Mouse (Mus musculus): ENCODE measurements at regions not wholly inside any gene's neighbourhood (a gene's known extent, or its start where the extent isn't known, plus 50 kb on each side); places are given as distances from the start of the nearest gene placed in this dataset.

DNA sequence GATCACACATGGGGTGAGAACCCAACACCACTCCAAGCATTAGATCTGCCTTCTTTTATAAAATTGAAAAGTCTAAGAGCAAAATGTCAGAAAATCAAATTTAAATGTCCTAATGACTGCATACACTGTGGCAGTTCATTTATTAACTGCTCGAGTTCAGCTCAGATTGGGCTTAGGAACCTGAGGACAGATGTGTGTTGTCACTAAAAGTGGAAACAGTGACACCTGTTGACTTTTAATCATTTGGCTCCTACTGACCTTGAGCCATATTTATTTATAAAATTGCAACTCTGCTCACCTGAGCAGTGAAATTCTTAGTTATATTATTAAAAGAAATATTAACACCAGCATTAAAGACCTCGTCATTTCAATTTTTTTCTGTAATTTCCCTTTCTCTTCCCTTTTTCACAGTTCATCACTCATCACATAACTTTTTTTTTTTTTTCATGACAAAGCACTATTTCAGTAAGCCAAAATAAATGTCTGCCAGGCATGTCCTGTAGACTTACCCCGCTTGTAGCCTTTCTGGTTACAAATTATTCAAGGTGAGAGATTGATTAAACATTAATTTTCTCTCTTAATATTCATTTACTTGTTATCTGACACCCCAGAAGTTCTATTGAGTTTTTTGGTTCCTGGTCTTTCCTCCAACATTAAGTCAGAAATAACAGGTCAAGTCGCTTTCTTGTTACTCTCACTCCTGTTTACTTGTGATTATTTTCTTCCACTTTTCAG is 274.2 kb upstream of the Tet2 start:
- H3K36me3 ChIP-seq (ENCODE audit: control insufficient read depth, insufficient read depth, low read length) = no peaks in the 10 kb centered on the region
- H3K4me2 ChIP-seq (ENCODE audit: low read length) = no peak overlapping the region
- DNase-seq (ENCODE audit: low spot score) (no peak), ATAC-seq (replicated peaks; ENCODE audit: low FRiP score, low TSS enrichment, low read depth) (no peak)
- H3K4me3 ChIP-seq (ENCODE audit: low read depth, low read length) = no peak overlapping the region
- no peak overlapping the region for H3K9ac ChIP-seq (ENCODE audit: low read length)
- no peaks in the 10 kb centered on the region for H3K4me1 ChIP-seq (replicated peaks; ENCODE audit: control insufficient read depth, insufficient read depth, low read length)
- no peaks in the 10 kb centered on the region for H3K9me3 ChIP-seq (ENCODE audit: control insufficient read depth, low read length)
- WGBS = 79% methylated on average over 4 of the region's 4 CpGs
- H3K27ac ChIP-seq (ENCODE audit: low read depth) = no peak overlapping the region
- no peaks in the 10 kb centered on the region for H3K27me3 ChIP-seq (replicated peaks; ENCODE audit: control insufficient read depth, insufficient read depth, low read length)

- ATAC-seq (replicated peaks; ENCODE audit: low FRiP score, low TSS enrichment, low read depth) (no peak), DNase-seq (ENCODE audit: low spot score) (no peak)
- Histone ChIP-seq H3K4me1 (replicated peaks; ENCODE audit: control insufficient read depth, insufficient read depth, low read length) (no peaks in the 10 kb centered on the region), H3K9ac (ENCODE audit: low read length) (no peak overlapping the region), H3K27ac (ENCODE audit: low read depth) (no peak overlapping the region), H3K4me3 (ENCODE audit: low read depth, low read length) (no peak overlapping the region), H3K36me3 (ENCODE audit: control insufficient read depth, insufficient read depth, low read length) (no peaks in the 10 kb centered on the region), H3K27me3 (replicated peaks; ENCODE audit: control insufficient read depth, insufficient read depth, low read length) (no peaks in the 10 kb centered on the region), H3K4me2 (ENCODE audit: low read length) (no peak overlapping the region), H3K9me3 (ENCODE audit: control insufficient read depth, low read length) (no peaks in the 10 kb centered on the region)
- WGBS = 85% methylated on average over 2 of the region's 2 CpGs
Measured at GRCm38 (mm10) chr3:133833739-133834391, 288.9 kb upstream of the Tet2 start.

DNA sequence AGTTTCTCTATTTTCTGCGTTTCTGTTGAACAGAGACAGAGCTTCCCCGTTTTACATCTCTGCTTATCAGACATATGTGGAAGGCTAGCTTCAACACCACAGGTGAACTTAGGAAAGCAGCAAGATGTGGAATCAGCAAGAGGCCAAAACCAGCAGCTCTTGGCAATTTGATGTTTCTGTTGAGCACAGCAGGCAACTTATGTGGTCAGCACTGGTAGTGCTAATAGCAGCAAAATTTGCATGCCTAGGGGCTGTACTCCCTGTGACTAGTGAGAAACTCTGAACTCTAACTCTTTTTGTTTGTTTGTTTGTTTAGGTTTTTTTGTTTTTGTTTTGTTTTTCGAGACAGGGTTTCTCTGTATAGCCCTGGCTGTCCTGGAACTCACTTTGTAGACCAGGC is 289.5 kb upstream of the Tet2 start:
- WGBS = 78% methylated on average over 3 of the region's 3 CpGs
- ATAC-seq (replicated peaks; ENCODE audit: low FRiP score, low TSS enrichment, low read depth) = no peak
- Histone ChIP-seq H3K27me3 (replicated peaks; ENCODE audit: control insufficient read depth, insufficient read depth, low read length) (no peaks in the 10 kb centered on the region), H3K4me2 (ENCODE audit: low read length) (no peak overlapping the region), H3K9ac (ENCODE audit: low read length) (no peak overlapping the region), H3K4me3 (ENCODE audit: low read depth, low read length) (no peak overlapping the region), H3K27ac (ENCODE audit: low read depth) (no peak overlapping the region), H3K36me3 (ENCODE audit: control insufficient read depth, insufficient read depth, low read length) (no peaks in the 10 kb centered on the region), H3K4me1 (replicated peaks; ENCODE audit: control insufficient read depth, insufficient read depth, low read length) (no peaks in the 10 kb centered on the region), H3K9me3 (ENCODE audit: control insufficient read depth, low read length) (no peaks in the 10 kb centered on the region)
- DNase-seq (ENCODE audit: low spot score) = no peak

DNA sequence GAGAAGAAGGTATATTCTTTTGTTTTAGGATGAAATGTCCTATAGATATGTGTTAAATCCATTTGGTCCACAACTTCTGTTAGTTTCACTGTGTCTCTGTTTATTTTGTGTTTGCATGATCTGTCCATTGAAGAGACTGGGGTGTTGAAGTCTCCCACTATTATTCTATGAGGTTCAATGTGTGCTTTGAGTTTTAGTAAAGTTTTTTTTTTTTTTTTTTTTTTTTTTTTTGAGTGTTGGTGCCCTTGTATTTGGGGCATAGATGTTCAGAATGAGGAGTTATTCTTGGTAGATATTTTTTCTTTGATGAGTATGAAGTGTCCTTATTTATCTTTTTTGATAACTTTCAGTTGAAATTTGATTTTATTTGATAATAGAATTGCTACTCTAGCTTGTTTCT is 301.4 kb upstream of the Tet2 start:
- Histone ChIP-seq H3K27me3 (replicated peaks; ENCODE audit: control insufficient read depth, insufficient read depth, low read length) (no peaks in the 10 kb centered on the region), H3K27ac (ENCODE audit: low read depth) (no peak overlapping the region), H3K4me2 (ENCODE audit: low read length) (no peak overlapping the region), H3K4me3 (ENCODE audit: low read depth, low read length) (no peak overlapping the region), H3K36me3 (ENCODE audit: control insufficient read depth, insufficient read depth, low read length) (no peaks in the 10 kb centered on the region), H3K9ac (ENCODE audit: low read length) (no peak overlapping the region), H3K4me1 (replicated peaks; ENCODE audit: control insufficient read depth, insufficient read depth, low read length) (no peaks in the 10 kb centered on the region), H3K9me3 (ENCODE audit: control insufficient read depth, low read length) (no peaks in the 10 kb centered on the region)
- ATAC-seq (replicated peaks; ENCODE audit: low FRiP score, low TSS enrichment, low read depth) = no peak
- DNase-seq (ENCODE audit: low spot score) = no peak

GRCm38 (mm10) chr3:133874383-133874782 is 329.4 kb upstream of the Tet2 start:
- no peak overlapping the region for H3K9ac ChIP-seq (ENCODE audit: low read length)
- no peak overlapping the region for H3K4me3 ChIP-seq (ENCODE audit: low read depth, low read length)
- no peaks in the 10 kb centered on the region for H3K9me3 ChIP-seq (ENCODE audit: control insufficient read depth, low read length)
- DNase-seq (ENCODE audit: low spot score) = no peak
- H3K4me1 ChIP-seq (replicated peaks; ENCODE audit: control insufficient read depth, insufficient read depth, low read length) = 0 out of 2 replicates have a peak, but pooled peaks cover 9% of the 10 kb centered on the region
- 80% methylated on average over 2 of the region's 2 CpGs for WGBS
- no peaks in the 10 kb centered on the region for H3K36me3 ChIP-seq (ENCODE audit: control insufficient read depth, insufficient read depth, low read length)
- no peak for ATAC-seq (replicated peaks; ENCODE audit: low FRiP score, low TSS enrichment, low read depth)
- H3K27ac ChIP-seq (ENCODE audit: low read depth) = no peak overlapping the region
- no peak overlapping the region for H3K4me2 ChIP-seq (ENCODE audit: low read length)
- no peaks in the 10 kb centered on the region for H3K27me3 ChIP-seq (replicated peaks; ENCODE audit: control insufficient read depth, insufficient read depth, low read length)

DNA sequence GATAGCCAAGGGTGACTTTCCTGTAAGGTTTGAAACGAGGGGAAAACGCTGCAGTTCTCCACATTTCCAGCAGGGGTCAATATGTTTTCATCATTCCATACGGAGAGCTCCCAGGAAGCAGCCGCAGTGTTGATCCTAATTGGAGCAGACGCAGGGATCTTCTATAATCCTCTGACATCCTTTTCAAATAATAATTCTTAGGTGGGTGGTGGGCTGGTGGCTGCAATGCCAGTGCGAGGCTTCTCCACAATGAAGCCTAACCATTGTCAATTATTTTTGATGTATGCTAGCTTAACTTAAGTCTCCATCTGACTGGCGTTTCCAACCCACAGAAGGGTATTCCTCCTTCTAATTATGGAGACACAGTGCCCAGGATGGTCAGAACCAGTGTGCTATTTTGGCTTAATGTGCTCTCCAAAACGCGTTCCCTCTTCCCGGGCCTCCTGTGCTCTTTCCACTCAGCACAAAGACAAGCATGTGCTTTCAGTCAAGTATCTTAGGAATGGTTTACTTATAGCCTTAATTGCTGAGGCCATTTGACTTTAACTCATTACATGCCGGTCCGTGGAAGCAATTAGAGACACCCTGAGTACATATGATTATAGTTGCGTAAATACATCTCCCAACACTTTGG is 331.6 kb upstream of the Tet2 start:
- Histone ChIP-seq H3K27me3 (replicated peaks; ENCODE audit: control insufficient read depth, insufficient read depth, low read length) (no peaks in the 10 kb centered on the region), H3K9ac (ENCODE audit: low read length) (peak overlapping the region; percentile 25; the same call in 1 of the 2 replicates), H3K9me3 (ENCODE audit: control insufficient read depth, low read length) (no peaks in the 10 kb centered on the region), H3K4me2 (ENCODE audit: low read length) (peak overlapping the region; percentile 48), H3K4me3 (ENCODE audit: low read depth, low read length) (0 out of 2 replicates have a peak overlapping the region, but pooled peaks have one; percentile 13), H3K27ac (ENCODE audit: low read depth) (peak overlapping the region; percentile 54; the same call in 1 of the 2 replicates), H3K36me3 (ENCODE audit: control insufficient read depth, insufficient read depth, low read length) (no peaks in the 10 kb centered on the region), H3K4me1 (replicated peaks; ENCODE audit: control insufficient read depth, insufficient read depth, low read length) (0 out of 2 replicates have a peak, but pooled peaks cover 9% of the 10 kb centered on the region)
- peak; percentile 80 for ATAC-seq (replicated peaks; ENCODE audit: low FRiP score, low TSS enrichment, low read depth)
- WGBS = 7% methylated on average over 13 of the region's 13 CpGs
- DNase-seq (ENCODE audit: low spot score) = peak; percentile 90

DNA sequence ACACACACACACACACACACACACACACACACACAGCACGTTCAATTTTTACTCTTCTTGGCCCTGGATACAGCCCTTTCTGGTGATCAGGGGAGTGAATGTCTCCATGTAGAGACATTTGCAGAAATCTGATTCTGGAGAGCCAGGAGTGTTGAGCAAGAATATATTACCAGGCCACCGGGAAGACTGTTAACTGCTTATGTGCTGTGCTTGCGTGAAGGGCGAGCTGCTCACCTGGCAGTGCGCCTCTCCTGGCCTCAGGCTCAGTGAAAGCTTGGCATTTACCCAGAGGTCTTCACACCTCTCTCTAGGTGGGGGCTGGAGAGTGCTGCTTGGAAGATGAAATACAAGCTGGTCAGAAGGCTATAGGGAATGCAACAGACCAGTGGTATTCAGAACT is 332.4 kb upstream of the Tet2 start:
- Histone ChIP-seq H3K4me2 (ENCODE audit: low read length) (no peak overlapping the region), H3K36me3 (ENCODE audit: control insufficient read depth, insufficient read depth, low read length) (no peaks in the 10 kb centered on the region), H3K4me3 (ENCODE audit: low read depth, low read length) (no peak overlapping the region), H3K27ac (ENCODE audit: low read depth) (0 out of 2 replicates have a peak overlapping the region, but pooled peaks have one; percentile 54), H3K27me3 (replicated peaks; ENCODE audit: control insufficient read depth, insufficient read depth, low read length) (no peaks in the 10 kb centered on the region), H3K4me1 (replicated peaks; ENCODE audit: control insufficient read depth, insufficient read depth, low read length) (0 out of 2 replicates have a peak, but pooled peaks cover 9% of the 10 kb centered on the region), H3K9ac (ENCODE audit: low read length) (no peak overlapping the region), H3K9me3 (ENCODE audit: control insufficient read depth, low read length) (no peaks in the 10 kb centered on the region)
- WGBS = 28% methylated on average over 5 of the region's 5 CpGs
- DNase-seq (ENCODE audit: low spot score) = no peak
- ATAC-seq (replicated peaks; ENCODE audit: low FRiP score, low TSS enrichment, low read depth) = no peak; the same call in 1 of the 2 replicates

DNA sequence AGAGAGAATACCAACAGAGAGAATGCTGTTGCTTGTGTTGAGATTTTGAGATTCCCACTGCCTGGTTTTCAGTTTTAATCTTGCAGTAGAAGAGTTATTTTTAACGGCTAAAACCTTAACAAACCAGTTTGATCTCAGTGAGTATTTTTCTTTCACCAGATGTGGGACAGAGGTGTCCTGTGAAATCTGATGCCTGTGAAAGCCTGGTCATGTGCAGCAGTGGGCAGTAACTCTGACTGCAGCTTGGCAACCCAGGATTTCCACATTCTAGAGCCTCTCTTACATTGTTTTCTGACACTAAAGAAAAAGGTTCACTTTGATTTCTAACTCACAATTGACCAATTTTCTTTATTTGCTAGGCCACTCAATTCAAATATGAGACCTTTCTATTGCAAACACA is 335.7 kb upstream of the Tet2 start:
- DNase-seq (ENCODE audit: low spot score) = no peak
- H3K36me3 ChIP-seq (ENCODE audit: control insufficient read depth, insufficient read depth, low read length) = no peaks in the 10 kb centered on the region
- no peak overlapping the region for H3K9ac ChIP-seq (ENCODE audit: low read length)
- H3K9me3 ChIP-seq (ENCODE audit: control insufficient read depth, low read length) = no peaks in the 10 kb centered on the region
- H3K4me3 ChIP-seq (ENCODE audit: low read depth, low read length) = no peak overlapping the region
- H3K27me3 ChIP-seq (replicated peaks; ENCODE audit: control insufficient read depth, insufficient read depth, low read length) = no peaks in the 10 kb centered on the region
- H3K4me2 ChIP-seq (ENCODE audit: low read length) = no peak overlapping the region
- H3K27ac ChIP-seq (ENCODE audit: low read depth) = no peak overlapping the region
- 20% methylated on average over 1 of the region's 1 CpGs for WGBS
- ATAC-seq (replicated peaks; ENCODE audit: low FRiP score, low TSS enrichment, low read depth) = no peak
- 0 out of 2 replicates have a peak, but pooled peaks cover 9% of the 10 kb centered on the region for H3K4me1 ChIP-seq (replicated peaks; ENCODE audit: control insufficient read depth, insufficient read depth, low read length)

Measured in intestine, embryonic 14.5 days (tissue).